Mouse (Mus musculus) midbrain, postnatal 0 days (tissue): ENCODE measurements around the gene Kctd5. TPM values are rescaled to one million over a fixed set of nuclear protein-coding genes. Genes with fewer than 3 reads are reported as not detected.

Experiments used
- ATAC-seq: fragments of 200-750 bp; cut with Nextera tagmentation; 2 replicates; pipeline ENCODE4 v1.8.0; 2017; ENCODE audit warnings: moderate number of reproducible peaks, mild to moderate bottlenecking, moderate TSS enrichment, moderate library complexity; ENCODE audit not compliant: low FRiP score
- DNase-seq: peaks from one replicate; pipeline ENCODE4 v3.0.0-alpha.2; 2015; ENCODE audit warnings: low spot score
- H3K27ac ChIP-seq: fragments of 300-500 bp; sonication (generic); 2 replicates; pipeline ENCODE4 v1.5.1; 2014; ENCODE audit warnings: low read depth, mild to moderate bottlenecking, low read length, mixed read lengths
- H3K27me3 ChIP-seq: fragments of 300-500 bp; sonication (generic); 2 replicates; pipeline ENCODE4 v1.6.1; 2014; ENCODE audit warnings: low read length, control low read depth, mixed read lengths; ENCODE audit not compliant: insufficient read depth
- H3K36me3 ChIP-seq: fragments of 300-500 bp; sonication (generic); 2 replicates; pipeline ENCODE4 v1.6.1; 2014; ENCODE audit warnings: low read length, control low read depth, mixed read lengths; ENCODE audit not compliant: insufficient read depth
- H3K4me1 ChIP-seq: fragments of 300-500 bp; sonication (generic); 2 replicates; pipeline ENCODE4 v1.6.1; 2014; ENCODE audit warnings: mild to moderate bottlenecking, control low read depth, antibody characterized with exemption, low read length, mixed read lengths; ENCODE audit not compliant: insufficient read depth
- H3K4me2 ChIP-seq: fragments of 300-500 bp; sonication (generic); 2 replicates; pipeline ENCODE4 v1.6.1; 2014; ENCODE audit warnings: low read depth, mild to moderate bottlenecking, low read length, mixed read lengths; ENCODE audit not compliant: poor library complexity, severe bottlenecking
- H3K4me3 ChIP-seq: fragments of 300-500 bp; sonication (generic); 2 replicates; pipeline ENCODE4 v1.5.1; 2014; ENCODE audit warnings: low read depth, mild to moderate bottlenecking, low read length, moderate library complexity
- H3K9ac ChIP-seq: fragments of 300-500 bp; sonication (generic); replicated peaks from 2 replicates; pipeline ENCODE4 v1.6.1; 2014; ENCODE audit warnings: mild to moderate bottlenecking, low read length, moderate library complexity, mixed read lengths; ENCODE audit not compliant: poor library complexity, severe bottlenecking
- H3K9me3 ChIP-seq: fragments of 300-500 bp; sonication (generic); 2 replicates; pipeline ENCODE4 v1.6.1; 2016; ENCODE audit warnings: low read length, control low read depth
- CTCF ChIP-seq: IDR thresholded peaks from 2 replicates; pipeline ENCODE4 v1.5.1; 2016; ENCODE audit warnings: antibody characterized with exemption, mild to moderate bottlenecking
- WGBS: fragments of 180-500 bp; shearing (Covaris S2); extraction: QIAGEN DNeasy Blood & Tissue Kit; methylation state at CpG from one replicate; pipeline ENCODE4 v1.1.7; 2014; 5-methylcytosine and 5-hydroxymethylcytosine counted together
- polyA plus RNA-seq: library from polyadenylated mRNA; unstranded; fragments of >200 nt; fragmentation: Nextera tagmentation; extraction: Ambion mirVana; gene quantifications from 2 replicates; pipeline ENCODE4 v1.2.1, GENCODE M21; 2015
- total RNA-seq: library from RNA; depleted of rRNA; stranded (reverse); fragments of >200 nt; gene quantifications from 2 replicates; pipeline ENCODE4 v1.2.3, GENCODE M21; 2014

Gene Kctd5
- total and polyA plus RNA-seq, 2 experiments from 2014 or later = 81.3 to 99.8 TPM

- no peak overlapping the region for H3K4me2 ChIP-seq
- H3K4me3 ChIP-seq = no peak overlapping the region
- ATAC-seq (no peak), DNase-seq (peak; percentile 71)
- H3K36me3 ChIP-seq = 0 out of 2 replicates have a peak, but pooled peaks cover 3% of the 10 kb centered on the region
- WGBS = 84% methylated on average over 5 of the region's 5 CpGs
- no peaks in the 10 kb centered on the region for H3K9me3 ChIP-seq
- no peak overlapping the region for H3K9ac ChIP-seq
- H3K27me3 ChIP-seq = no peaks in the 10 kb centered on the region
- peaks cover 7% of the 10 kb centered on the region for H3K4me1 ChIP-seq
- H3K27ac ChIP-seq = peak overlapping the region; percentile 26; the same call in 1 of the 2 replicates
- no peak for TF ChIP-seq CTCF
Measured at GRCm38 (mm10) chr17:24068271-24068670, 5.0 kb downstream of the Kctd5 start.

GRCm38 (mm10) chr17:24062459-24063155, 10.7 kb downstream of the Kctd5 start:
- Histone ChIP-seq H3K27ac (peak overlapping the region; percentile 32; the same call in 1 of the 2 replicates), H3K36me3 (peaks cover 28% of the 10 kb centered on the region), H3K9ac (no peak overlapping the region), H3K9me3 (no peaks in the 10 kb centered on the region), H3K4me1 (no peaks in the 10 kb centered on the region), H3K4me2 (no peak overlapping the region), H3K27me3 (no peaks in the 10 kb centered on the region), H3K4me3 (no peak overlapping the region)
- no peak; the same call in 1 of the 2 replicates for ATAC-seq
- peak; percentile 28 for DNase-seq
- WGBS = 74% methylated on average over 4 of the region's 4 CpGs
- TF ChIP-seq CTCF = no peak

GRCm38 (mm10) chr17:24057730-24058245, 15.5 kb downstream of the Kctd5 start:
- Histone ChIP-seq H3K4me3 (no peak overlapping the region), H3K27ac (no peak overlapping the region), H3K4me2 (no peak overlapping the region), H3K36me3 (peaks cover 70% of the 10 kb centered on the region), H3K9ac (no peak overlapping the region), H3K9me3 (no peaks in the 10 kb centered on the region), H3K4me1 (no peaks in the 10 kb centered on the region), H3K27me3 (no peaks in the 10 kb centered on the region)
- TF ChIP-seq CTCF = no peak
- WGBS = 98% methylated on average over 5 of the region's 5 CpGs
- no peak for ATAC-seq
- DNase-seq = no peak

GRCm38 (mm10) chr17:24056636-24057625, 16.4 kb downstream of the Kctd5 start:
- no peak overlapping the region for H3K9ac ChIP-seq
- no peaks in the 10 kb centered on the region for H3K27me3 ChIP-seq
- no peak overlapping the region for H3K27ac ChIP-seq
- DNase-seq = no peak
- no peak overlapping the region for H3K4me3 ChIP-seq
- no peak overlapping the region for H3K4me2 ChIP-seq
- ATAC-seq = no peak
- WGBS = 94% methylated on average over 14 of the region's 14 CpGs
- H3K9me3 ChIP-seq = no peaks in the 10 kb centered on the region
- no peak for TF ChIP-seq CTCF
- H3K36me3 ChIP-seq = peaks cover 77% of the 10 kb centered on the region
- no peaks in the 10 kb centered on the region for H3K4me1 ChIP-seq

DNA sequence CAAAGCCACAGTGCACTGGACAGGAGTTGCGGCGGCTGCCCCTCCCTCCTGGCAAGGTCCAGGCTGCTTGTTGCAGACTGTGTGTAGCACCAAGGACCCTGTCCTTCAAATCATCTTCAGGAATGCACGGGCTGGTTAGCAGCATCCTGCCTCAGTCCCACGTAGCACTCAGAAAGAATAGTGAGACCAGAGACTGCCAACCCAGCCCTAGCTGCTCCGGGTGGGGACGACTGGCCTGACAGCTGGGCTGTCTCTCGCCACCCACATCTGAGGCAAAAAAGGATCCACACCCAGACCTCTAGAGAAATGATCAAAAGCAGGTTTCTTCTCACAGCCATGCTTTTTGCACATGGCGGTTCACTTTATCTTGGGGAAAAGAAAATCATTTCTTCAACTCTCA, 24.3 kb downstream of the Kctd5 start:
- H3K4me1 ChIP-seq = no peaks in the 10 kb centered on the region
- H3K27ac ChIP-seq = no peak overlapping the region
- H3K4me3 ChIP-seq = no peak overlapping the region
- ATAC-seq (no peak), DNase-seq (no peak)
- no peaks in the 10 kb centered on the region for H3K27me3 ChIP-seq
- H3K36me3 ChIP-seq = peaks cover 57% of the 10 kb centered on the region
- 92% methylated on average over 8 of the region's 8 CpGs for WGBS
- H3K9ac ChIP-seq = no peak overlapping the region
- no peaks in the 10 kb centered on the region for H3K9me3 ChIP-seq
- TF ChIP-seq CTCF = no peak
- H3K4me2 ChIP-seq = no peak overlapping the region
